Mouse (Mus musculus) C2C12 (cell line): Measurements from ENCODE around the gene Lipc. TPM values are rescaled to one million over a fixed set of nuclear protein-coding genes. Genes with fewer than 3 reads are reported as not detected.
"Not testable (repeated sequence)": the region's sequence is repeated elsewhere in the genome, so short reads cannot be mapped to it uniquely, and the experiment has no call there.

Source experiments
- H3K27me3 ChIP-seq: one replicate; pipeline ENCODE4 v1.6.1; 2011; ENCODE audit not compliant: control insufficient read depth, insufficient read depth, insufficient read length
- H3K36me3 ChIP-seq: one replicate; pipeline ENCODE4 v1.6.1; 2011; ENCODE audit not compliant: control insufficient read depth, insufficient read depth
- H3K4me3 ChIP-seq: one replicate; pipeline ENCODE4 v1.5.1; 2011; ENCODE audit warnings: mild to moderate bottlenecking, control low read depth; ENCODE audit not compliant: poor library complexity, insufficient read depth, severe bottlenecking
- H3K79me2 ChIP-seq: one replicate; pipeline ENCODE4 v1.6.1; 2011; ENCODE audit not compliant: control insufficient read depth, insufficient read depth
- H3K79me3 ChIP-seq: one replicate; pipeline ENCODE4 v1.6.1; 2011; ENCODE audit warnings: low read depth, control low read depth
- H3ac ChIP-seq: one replicate; pipeline ENCODE3; 2011; ENCODE audit warnings: low read depth; ENCODE audit not compliant: control insufficient read depth, insufficient read length
- CEBPB ChIP-seq: IDR thresholded peaks from one replicate; pipeline ENCODE4 v1.6.1; 2011; ENCODE audit warnings: low read depth, mild to moderate bottlenecking, control low read depth, moderate library complexity
- CTCF ChIP-seq: IDR thresholded peaks from one replicate; pipeline ENCODE4 v1.5.1; 2011; ENCODE audit not compliant: control insufficient read depth, insufficient read depth, insufficient read length
- FOSL1 ChIP-seq: IDR thresholded peaks from one replicate; pipeline ENCODE4 v1.8.0; 2011; ENCODE audit warnings: mild to moderate bottlenecking, low read length; ENCODE audit not compliant: poor library complexity, insufficient read depth, severe bottlenecking
- MAX ChIP-seq: IDR thresholded peaks from one replicate; pipeline ENCODE4 v1.6.1; 2011; ENCODE audit warnings: mild to moderate bottlenecking, control low read depth
- MYOD1 ChIP-seq: IDR thresholded peaks from one replicate; pipeline ENCODE4 v1.6.1; 2011; ENCODE audit warnings: low read depth; ENCODE audit not compliant: control insufficient read depth, insufficient read length
- MYOG ChIP-seq: IDR thresholded peaks from one replicate; pipeline ENCODE4 v1.6.1; 2011; ENCODE audit not compliant: control insufficient read depth, insufficient read length; ENCODE audit errors: extremely low read depth
- USF1 ChIP-seq: IDR thresholded peaks from one replicate; pipeline ENCODE4 v1.6.1; 2011; ENCODE audit warnings: low read depth, mild to moderate bottlenecking, control low read depth, moderate library complexity
- polyA plus RNA-seq: library from polyadenylated mRNA; unstranded; fragments of >200 nt; fragmentation: generic; extraction: Trizol; gene quantifications from one replicate; pipeline ENCODE4 v1.2.1, GENCODE M21; 2012; ENCODE audit warnings: missing spikeins

Gene Lipc
- polyA plus RNA-seq, 1 experiment = not detected

DNA sequence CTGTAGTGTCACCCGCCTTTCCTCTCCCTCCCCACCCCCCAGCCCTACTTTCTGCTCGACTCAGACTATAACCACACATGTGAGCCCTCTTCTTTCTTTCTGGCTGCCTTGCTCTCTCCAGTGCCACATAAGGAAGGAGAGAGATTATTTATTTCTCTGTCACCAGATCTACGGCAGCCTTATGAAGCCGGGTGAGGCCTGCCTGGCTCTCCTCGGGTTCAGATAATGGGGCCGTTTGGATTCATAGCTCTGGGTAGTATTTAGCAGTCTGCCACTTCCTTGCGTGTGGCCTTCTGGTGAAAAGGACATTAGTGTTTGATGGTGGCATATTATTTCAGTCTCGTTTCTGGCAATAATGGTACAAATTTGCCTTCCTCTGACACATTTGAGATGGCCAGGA lies 88.0 kb downstream of the Lipc start:
- TF ChIP-seq USF1 = no peak
- TF ChIP-seq MYOD1 = no peak
- TF ChIP-seq MYOG = no peak
- no peak for TF ChIP-seq FOSL1
- TF ChIP-seq MAX = no peak
- no peak for TF ChIP-seq CTCF
- no peak for TF ChIP-seq CEBPB
- H3K79me2 ChIP-seq = no peaks in the 10 kb centered on the region

GRCm38 (mm10) chr9:70863299-70863698 lies 88.7 kb downstream of the Lipc start:
- H3K79me2 ChIP-seq = no peaks in the 10 kb centered on the region
- H3K4me3 ChIP-seq = no peak overlapping the region
- TF ChIP-seq MAX = no peak
- no peak for TF ChIP-seq MYOG
- TF ChIP-seq FOSL1 = no peak
- TF ChIP-seq CTCF = no peak
- no peak for TF ChIP-seq CEBPB
- no peak for TF ChIP-seq USF1
- no peak for TF ChIP-seq MYOD1
- H3K27me3 ChIP-seq = no peaks in the 10 kb centered on the region
- H3ac ChIP-seq = no peak overlapping the region
- no peaks in the 10 kb centered on the region for H3K36me3 ChIP-seq
- no peaks in the 10 kb centered on the region for H3K79me3 ChIP-seq

More for the DNA sequence above, 88.0 kb downstream of the Lipc start:
- Histone ChIP-seq H3K4me3 (no peak overlapping the region), H3K27me3 (no peaks in the 10 kb centered on the region), H3ac (no peak overlapping the region), H3K79me3 (no peaks in the 10 kb centered on the region), H3K36me3 (no peaks in the 10 kb centered on the region)

DNA sequence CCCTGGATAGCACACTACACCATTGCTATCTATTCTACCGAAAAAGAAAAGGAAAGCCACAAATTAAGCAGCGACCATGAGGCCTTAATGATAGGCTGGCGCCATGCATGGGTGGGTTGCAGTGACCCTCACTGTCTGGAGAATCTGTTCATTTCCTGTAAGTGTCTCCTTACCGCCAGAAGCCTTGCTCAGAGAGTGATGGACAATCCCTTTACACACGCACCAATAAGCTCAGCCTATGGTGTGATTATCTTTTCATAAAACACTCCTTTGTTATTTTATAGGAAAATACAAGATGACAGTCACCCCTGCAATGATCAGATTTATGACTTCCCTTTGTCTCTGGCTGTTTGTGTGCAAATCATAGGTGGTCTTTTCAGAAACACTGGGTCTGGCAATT lies 92.8 kb downstream of the Lipc start:
- Histone ChIP-seq H3K36me3 (no peaks in the 10 kb centered on the region), H3K79me2 (no peaks in the 10 kb centered on the region), H3K4me3 (no peak overlapping the region), H3ac (no peak overlapping the region), H3K27me3 (no peaks in the 10 kb centered on the region), H3K79me3 (no peaks in the 10 kb centered on the region)
- TF ChIP-seq FOSL1 (no peak), CTCF (no peak), MAX (no peak), MYOD1 (no peak), USF1 (no peak), MYOG (no peak), CEBPB (no peak)

GRCm38 (mm10) chr9:70855868-70856267 lies 96.2 kb downstream of the Lipc start:
- H3K79me3 ChIP-seq = no peaks in the 10 kb centered on the region
- no peak overlapping the region for H3ac ChIP-seq
- no peaks in the 10 kb centered on the region for H3K27me3 ChIP-seq
- no peaks in the 10 kb centered on the region for H3K79me2 ChIP-seq
- TF ChIP-seq MYOG = no peak
- no peak for TF ChIP-seq CEBPB
- no peak for TF ChIP-seq CTCF
- no peak for TF ChIP-seq FOSL1
- TF ChIP-seq USF1 = no peak
- no peak for TF ChIP-seq MYOD1
- H3K4me3 ChIP-seq = no peak overlapping the region
- no peaks in the 10 kb centered on the region for H3K36me3 ChIP-seq

DNA sequence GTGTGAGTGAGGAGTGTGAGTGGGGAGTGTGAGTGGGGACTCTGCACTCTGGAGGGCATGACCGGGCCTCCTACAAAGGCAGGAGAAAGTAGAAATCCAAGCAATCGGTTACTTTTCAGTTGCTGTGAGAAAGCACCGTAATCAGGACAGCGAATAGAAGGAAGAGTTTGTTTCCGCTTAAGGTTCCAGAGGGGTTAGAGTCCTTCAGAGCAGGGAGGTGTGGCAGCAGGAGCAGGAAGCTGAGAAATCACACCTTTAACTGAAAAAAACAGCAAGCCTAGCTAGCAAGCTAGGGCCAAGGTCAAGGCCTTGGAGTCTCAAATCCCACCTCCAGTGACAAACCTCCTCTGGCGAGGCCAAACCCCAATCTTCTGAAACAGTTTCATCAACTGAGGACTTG lies 97.1 kb downstream of the Lipc start:
- no peaks in the 10 kb centered on the region for H3K27me3 ChIP-seq
- no peak overlapping the region for H3K4me3 ChIP-seq
- H3ac ChIP-seq = no peak overlapping the region
- no peaks in the 10 kb centered on the region for H3K79me2 ChIP-seq
- H3K36me3 ChIP-seq = no peaks in the 10 kb centered on the region
- TF ChIP-seq MAX = no peak
- no peak for TF ChIP-seq CEBPB
- TF ChIP-seq CTCF = no peak
- TF ChIP-seq FOSL1 = no peak
- TF ChIP-seq USF1 = no peak
- TF ChIP-seq MYOD1 = no peak
- no peak for TF ChIP-seq MYOG
- H3K79me3 ChIP-seq = no peaks in the 10 kb centered on the region

- not testable (repeated sequence) for H3K79me2 ChIP-seq, H3K79me3 ChIP-seq, H3K36me3 ChIP-seq, H3K4me3 ChIP-seq, H3K27me3 ChIP-seq, H3ac ChIP-seq
Measured at GRCm38 (mm10) chr9:70853081-70853480, 98.9 kb downstream of the Lipc start.
